Mouse (Mus musculus) C2C12 (cell line): ENCODE measurements around the gene C1qtnf5.

Experiments used
- CEBPB ChIP-seq: IDR thresholded peaks from one replicate; pipeline ENCODE4 v1.6.1; 2011; ENCODE audit warnings: low read depth, mild to moderate bottlenecking, control low read depth, moderate library complexity
- CTCF ChIP-seq: IDR thresholded peaks from one replicate; pipeline ENCODE4 v1.5.1; 2011; ENCODE audit not compliant: control insufficient read depth, insufficient read depth, insufficient read length
- FOSL1 ChIP-seq: IDR thresholded peaks from one replicate; pipeline ENCODE4 v1.8.0; 2011; ENCODE audit warnings: mild to moderate bottlenecking, low read length; ENCODE audit not compliant: poor library complexity, insufficient read depth, severe bottlenecking
- MAX ChIP-seq: IDR thresholded peaks from one replicate; pipeline ENCODE4 v1.6.1; 2011; ENCODE audit warnings: mild to moderate bottlenecking, control low read depth
- MYOD1 ChIP-seq: IDR thresholded peaks from one replicate; pipeline ENCODE4 v1.6.1; 2011; ENCODE audit warnings: low read depth; ENCODE audit not compliant: control insufficient read depth, insufficient read length
- MYOG ChIP-seq: IDR thresholded peaks from one replicate; pipeline ENCODE4 v1.6.1; 2011; ENCODE audit not compliant: control insufficient read depth, insufficient read length; ENCODE audit errors: extremely low read depth
- USF1 ChIP-seq: IDR thresholded peaks from one replicate; pipeline ENCODE4 v1.6.1; 2011; ENCODE audit warnings: low read depth, mild to moderate bottlenecking, control low read depth, moderate library complexity

DNA sequence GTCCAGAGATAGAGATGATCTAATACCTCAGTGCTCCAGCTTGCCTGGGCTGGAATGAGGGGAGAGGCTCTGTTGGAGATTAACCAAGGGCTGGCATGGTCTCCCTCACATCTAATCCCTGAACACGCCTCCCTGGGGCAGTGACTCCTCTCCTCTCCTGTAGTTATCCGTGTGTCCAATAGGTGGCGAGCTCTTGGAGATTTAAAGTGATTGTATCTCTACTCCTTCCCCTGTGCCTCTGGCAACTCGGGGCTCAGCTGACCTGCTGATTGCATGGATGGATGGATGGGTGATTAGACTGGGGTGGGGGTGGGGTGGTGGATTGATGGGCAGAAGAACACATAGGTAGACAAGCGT is 30.3 kb upstream of the C1qtnf5 start:
- no peak for TF ChIP-seq USF1
- no peak for TF ChIP-seq CTCF
- TF ChIP-seq MYOG = no peak
- TF ChIP-seq MAX = no peak
- TF ChIP-seq MYOD1 = no peak
- TF ChIP-seq CEBPB = no peak
- no peak for TF ChIP-seq FOSL1
